Mouse (Mus musculus): Measurements from ENCODE around the gene Ccl2.

Ccl2 gene

GRCm38 (mm10) chr11:82035356-82035755, at the start of gene Ccl2:
TSS of gene Ccl2 (plus strand) at chr11:82035571.
- peak; percentile 68 for DNase-seq

DNA sequence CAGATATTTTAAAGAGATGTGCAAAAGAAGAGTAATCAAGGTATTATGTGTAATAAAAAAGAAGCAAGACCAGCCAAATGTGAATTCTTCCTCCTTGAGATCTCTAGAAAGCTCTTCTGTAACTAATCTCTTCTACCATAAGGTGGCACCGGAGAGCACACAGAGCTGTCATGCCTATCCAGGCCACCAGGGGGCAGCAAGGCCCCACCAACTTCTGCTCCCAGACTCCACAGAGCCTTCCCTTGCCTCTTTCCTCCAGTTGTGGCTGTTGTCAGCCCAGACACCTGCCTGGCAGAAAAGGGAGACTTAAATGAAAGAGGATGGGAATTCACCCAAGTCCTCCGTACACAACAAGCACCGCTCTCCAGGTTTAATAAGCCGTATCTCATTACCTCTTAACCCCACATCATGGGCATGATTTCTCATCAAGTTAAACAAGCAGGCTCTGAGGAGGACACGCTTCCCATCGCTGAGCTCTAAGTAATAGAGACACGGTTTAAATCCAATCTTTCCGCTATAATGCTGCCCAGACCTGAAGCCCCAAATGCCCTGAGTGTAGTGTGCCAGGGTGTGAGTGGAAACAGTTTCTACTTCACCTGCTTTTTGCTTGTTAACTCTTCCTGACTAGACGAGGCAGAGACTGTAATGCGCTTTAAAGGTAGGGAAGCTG, 39.1 kb upstream of the Ccl2 start:
- DNase-seq: peak; percentile 74

- DNase-seq: no peak
Observed at GRCm38 (mm10) chr11:81997085-81997484, 38.3 kb upstream of the Ccl2 start.

DNA sequence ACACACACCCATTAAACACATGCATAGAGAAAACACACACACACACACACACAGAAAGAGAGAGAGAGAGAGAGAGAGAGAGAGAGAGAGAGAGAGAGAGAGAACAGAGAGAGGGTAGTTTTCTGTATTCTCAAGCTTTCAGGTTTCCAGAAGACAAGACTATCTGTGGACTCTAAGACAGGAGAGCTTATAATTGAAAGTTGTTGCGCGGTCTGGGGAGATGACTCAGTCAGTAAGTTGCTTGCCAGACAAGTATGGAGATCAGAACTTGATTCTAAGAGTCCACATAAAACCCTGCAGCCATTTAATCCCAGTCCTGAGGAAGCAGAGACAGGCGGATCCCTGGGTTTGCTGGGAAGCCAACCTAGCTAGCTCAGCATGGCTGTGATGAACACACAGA, 36.7 kb upstream of the Ccl2 start:
- no peak for DNase-seq

DNA sequence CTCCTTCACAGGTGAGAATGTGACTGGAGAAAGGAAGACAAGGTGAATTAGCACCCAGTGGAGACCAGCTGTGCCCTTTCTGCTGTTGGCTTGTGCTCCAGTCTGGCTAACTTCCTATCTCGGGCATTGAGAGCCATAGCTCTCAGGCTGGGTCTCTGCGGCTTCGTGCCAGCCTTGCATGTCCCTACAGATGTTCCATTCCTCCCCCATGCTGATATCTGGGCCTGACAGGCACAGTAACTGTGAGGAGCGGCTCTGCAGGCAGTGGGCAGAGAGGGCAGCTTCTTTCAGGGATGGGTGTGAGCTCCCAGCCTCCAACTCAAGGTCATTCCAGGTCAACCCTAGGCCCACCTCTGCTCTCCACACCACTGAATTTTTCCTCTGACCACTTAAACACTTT, 35.9 kb upstream of the Ccl2 start:
- no peak for DNase-seq

GRCm38 (mm10) chr11:82000581-82000980, 34.8 kb upstream of the Ccl2 start:
- DNase-seq: no peak

GRCm38 (mm10) chr11:82004810-82005209, 30.6 kb upstream of the Ccl2 start:
- DNase-seq: no peak

DNA sequence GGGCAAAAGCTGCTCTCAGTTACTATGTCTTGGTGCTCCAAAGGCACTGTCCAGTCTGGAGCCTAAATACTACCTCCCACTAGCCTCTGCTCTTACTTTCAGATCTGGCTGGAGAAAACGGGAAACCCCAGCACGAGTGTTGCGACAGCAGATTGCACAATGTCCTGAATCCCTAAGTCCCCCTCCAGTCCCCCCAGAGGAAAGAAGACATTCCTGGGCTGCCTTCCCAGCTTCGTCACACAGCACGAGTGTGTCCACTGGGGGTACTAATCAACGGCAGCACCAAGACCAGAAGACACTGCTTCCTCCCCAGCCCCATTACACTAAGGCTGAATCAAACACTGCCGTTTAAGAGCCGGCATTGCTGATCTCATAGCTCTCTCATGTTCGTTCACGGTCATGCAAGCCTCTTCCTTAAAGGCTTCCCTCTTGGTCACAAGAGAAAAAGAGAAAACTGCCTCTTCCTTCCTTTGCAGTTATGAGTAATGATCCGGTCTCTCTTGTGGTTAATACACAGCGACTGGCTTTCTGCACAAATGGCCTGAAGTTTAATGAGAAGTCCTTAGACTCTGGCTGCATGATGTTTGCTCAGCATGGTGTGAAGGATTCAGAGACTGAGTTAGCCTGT, 28.5 kb upstream of the Ccl2 start:
- DNase-seq: peak; percentile 78

DNA sequence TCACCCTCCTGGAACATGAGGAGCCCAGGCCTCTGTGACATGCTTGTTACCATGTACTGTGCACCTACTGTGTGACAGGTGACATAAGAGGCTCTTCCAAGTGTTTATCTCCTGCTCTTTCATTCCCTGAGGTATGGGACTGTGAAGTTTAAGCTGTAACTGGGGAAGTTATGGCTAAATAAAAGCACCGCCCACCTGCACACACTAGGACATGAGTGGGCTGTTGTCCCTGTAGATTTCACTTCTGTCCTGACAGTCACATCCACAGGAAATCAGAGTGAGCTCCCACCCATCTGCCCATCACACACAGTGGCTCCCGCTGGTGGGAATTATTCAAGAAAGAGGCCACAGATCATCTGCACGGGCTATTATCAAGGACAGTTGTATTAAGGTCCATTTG, 25.3 kb upstream of the Ccl2 start:
- no peak for DNase-seq

DNA sequence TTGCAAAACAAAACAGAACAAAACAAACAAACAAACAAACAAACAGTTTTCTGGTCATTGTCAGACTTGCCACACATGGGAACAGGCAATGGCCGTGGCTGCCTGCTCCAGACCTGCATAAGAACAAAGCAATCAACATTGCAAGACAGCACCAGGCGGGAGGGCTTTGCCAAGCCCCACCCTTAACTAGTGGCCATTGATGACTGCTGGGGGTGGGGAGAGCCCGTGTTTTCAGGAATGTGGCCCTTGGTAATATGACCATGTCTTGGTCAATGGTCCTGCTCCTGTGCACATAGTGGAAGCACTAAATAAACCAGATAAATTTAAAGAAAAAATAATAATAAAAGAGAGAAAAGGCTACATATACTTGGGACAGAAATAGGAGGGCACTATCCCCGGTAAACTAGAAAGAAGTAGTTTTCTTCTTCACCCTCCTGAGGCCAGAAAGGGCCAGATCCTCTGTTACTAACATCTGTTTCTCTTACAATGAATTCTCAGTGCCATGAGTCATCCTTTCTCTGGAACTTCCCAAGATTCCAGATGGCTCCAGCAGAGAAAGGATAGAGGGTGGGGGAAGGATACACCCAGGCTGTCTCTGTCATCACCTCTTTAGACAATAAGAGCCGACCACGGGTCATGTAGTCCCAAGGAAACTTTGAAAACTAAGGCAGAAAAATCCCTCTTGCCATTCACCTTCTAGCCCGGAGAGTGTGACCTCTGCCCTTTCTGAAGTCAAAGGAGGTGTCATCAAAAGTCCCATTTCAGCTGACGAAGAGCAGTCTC, 23.8 kb upstream of the Ccl2 start:
- DNase-seq: no peak

DNA sequence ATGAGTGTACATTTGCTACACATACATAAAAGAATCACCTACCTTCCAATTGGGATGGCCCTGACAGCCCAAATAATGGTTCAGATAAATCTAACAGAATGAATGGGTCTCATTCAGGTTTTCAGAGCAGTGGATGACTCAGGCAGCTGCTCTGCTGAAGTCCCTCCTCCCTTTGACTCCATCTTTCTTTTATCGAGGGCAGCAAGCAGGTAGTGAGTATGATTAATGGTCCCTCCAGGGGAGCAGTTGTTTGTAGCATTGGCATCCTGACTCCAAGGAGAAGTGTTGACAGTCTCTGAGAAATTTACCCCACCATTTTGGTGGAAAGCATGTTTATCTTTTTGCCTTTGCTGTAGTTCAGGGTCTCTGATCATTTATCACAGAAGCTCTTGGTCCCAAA, 21.6 kb upstream of the Ccl2 start:
- DNase-seq: no peak

DNA sequence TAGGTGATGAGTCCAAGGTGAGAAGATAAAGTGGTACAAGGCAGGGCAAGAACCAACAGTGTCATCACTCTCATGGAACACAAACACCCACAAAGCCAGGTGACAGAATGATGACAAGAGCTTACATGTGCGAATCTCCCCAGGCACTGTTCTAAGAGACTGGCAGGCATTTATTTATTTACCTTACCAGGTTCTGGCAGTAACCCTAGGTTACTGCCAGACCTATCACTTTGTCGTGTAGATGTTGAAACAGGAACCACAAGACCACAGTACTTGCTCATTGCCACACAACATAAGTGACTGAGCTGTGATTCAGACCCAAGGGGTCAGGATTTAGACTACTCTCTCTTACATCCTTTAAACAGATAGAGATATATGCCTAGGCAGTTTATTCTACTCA, 20.3 kb upstream of the Ccl2 start:
- no peak for DNase-seq

- DNase-seq: no peak
Observed at GRCm38 (mm10) chr11:82016181-82016780, 19.1 kb upstream of the Ccl2 start.

DNA sequence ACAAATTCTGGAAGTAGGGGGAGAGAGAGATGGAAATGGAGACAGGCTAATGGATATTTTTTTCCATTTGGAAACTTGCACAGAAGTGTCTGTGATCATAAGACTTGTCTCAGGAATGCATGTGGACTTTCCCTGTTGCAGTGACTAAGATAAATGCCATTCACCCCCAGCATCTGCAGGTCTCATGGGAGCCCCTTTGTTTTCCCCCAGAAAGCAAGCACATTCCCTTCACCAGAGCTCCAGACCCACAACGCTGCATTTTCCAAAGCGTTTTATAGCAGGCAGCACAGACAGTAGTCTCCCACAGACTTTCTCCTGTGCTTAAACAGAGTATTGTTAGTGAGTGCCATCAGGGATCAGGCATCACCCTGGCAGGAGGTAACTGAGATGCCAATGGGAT, 16.0 kb upstream of the Ccl2 start:
- no peak for DNase-seq

DNA sequence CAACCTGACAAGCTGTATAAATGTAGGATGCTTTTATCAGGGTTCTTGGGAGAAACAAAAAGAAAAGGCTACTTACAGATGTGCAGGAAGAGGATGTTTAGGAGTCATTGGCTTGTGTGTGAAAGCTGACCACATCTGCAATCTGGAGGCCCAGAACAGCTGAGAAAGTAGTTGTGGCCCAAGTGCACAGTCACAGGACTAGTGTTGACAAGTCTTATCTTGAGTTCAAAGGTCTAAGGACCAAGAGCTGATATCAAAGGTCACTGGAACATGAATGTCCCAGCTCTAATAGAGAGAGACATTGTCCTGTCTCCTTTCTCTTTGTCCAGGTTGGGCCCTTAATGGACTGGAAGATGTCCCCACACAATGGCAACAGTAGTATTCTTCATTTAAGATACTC, 15.6 kb upstream of the Ccl2 start:
- no peak for DNase-seq

DNA sequence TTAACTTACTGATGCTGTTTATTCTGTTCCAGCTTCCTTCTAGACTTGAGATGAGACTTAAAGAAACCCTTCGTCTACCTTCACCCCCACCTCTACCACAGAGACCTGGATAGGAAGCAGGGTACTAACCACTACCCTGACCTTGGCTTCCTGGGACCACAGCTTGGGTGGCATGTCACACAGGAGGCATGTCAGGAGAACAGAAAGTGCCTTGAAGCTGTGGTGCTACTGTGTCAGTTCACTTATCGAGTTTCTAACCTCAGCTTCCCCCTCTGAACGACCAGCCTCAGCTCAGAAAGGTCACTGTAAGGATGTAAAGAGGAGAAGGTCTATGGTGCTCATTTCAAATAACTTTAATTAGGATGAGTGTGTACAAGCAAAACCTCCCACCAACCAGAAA, 14.0 kb upstream of the Ccl2 start:
- no peak for DNase-seq

- DNase-seq: no peak
Observed at GRCm38 (mm10) chr11:82022504-82023056, 12.8 kb upstream of the Ccl2 start.

GRCm38 (mm10) chr11:82023769-82024168, 11.6 kb upstream of the Ccl2 start:
- no peak for DNase-seq

GRCm38 (mm10) chr11:82030171-82030570, 5.2 kb upstream of the Ccl2 start:
- DNase-seq: no peak

DNA sequence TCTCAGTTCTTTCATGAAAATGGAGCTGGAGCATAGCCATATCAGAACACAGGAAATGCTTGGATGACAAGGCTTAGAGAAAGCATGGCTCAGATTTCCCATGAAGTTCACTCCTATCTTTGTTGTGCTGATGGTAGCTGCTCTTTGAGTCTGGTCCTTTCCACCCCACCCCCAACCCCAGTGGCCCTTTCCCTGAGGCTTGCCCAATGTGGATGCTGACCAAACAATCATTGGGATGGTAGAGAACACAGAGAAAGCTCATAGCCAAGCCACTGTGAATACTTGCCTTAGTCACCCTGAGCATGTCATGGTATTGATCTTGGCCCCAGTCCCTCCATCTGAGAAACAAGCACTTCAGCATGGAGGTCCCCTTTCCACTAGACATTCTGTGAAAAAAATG, 3.2 kb upstream of the Ccl2 start:
- DNase-seq: peak; percentile 9

GRCm38 (mm10) chr11:82032678-82033344, 2.6 kb upstream of the Ccl2 start:
- DNase-seq: peak; percentile 83

- DNase-seq: no peak
Observed at GRCm38 (mm10) chr11:82034446-82034845, 925 bp upstream of the Ccl2 start.

DNA sequence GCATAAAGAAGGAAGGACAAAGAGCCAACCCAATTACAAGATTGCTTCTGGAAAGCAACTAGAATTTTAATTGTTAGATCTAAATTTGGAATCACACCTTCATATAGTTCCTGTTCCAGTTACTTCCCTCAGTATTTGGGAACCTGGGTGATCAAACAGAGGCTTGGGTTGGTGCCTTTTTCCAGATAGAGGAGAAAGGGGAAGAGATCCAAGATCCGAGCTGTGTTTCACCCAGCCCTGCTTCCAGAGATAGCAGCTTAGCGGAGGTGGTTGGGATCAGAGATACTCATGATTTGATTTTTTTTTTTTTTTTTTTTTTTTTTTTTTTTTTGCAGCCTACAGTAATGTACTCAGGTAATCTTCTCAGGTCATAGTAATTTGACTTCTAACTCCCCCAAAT, 486 bp downstream of the Ccl2 start:
- DNase-seq: no peak
